Mouse (Mus musculus) liver, embryonic 14.5 days (tissue): ENCODE measurements around the gene Hoga1.

Experiments used
- CTCF ChIP-seq: IDR thresholded peaks from 2 replicates; pipeline ENCODE4 v1.5.1; 2016; ENCODE audit warnings: antibody characterized with exemption, low read depth, control low read depth
- EP300 ChIP-seq: IDR thresholded peaks from 2 replicates; pipeline ENCODE4 v1.6.1; 2016; ENCODE audit warnings: antibody characterized with exemption, low read depth

DNA sequence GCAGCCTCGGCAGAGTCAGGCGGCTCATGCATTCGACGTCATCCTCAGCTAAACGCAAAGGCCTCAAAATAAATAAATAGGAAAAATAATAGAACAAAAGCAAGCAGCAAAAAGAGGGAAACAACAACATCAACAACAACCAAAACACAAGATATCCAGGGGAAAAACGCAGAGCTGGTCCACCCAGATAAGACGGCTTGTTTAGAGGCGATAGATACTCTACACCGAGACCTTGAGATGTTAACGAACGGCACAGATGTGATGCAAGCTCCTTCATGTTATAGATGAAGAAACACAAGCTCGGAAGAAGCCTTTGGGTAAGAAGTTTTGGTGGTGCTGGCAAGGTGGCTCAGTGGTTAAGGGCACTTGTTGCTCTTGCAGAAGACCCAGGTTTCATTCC is 33.6 kb downstream of the Hoga1 start:
- TF ChIP-seq CTCF, result no peak
- TF ChIP-seq EP300, result peak; percentile 65
